Mouse (Mus musculus): ENCODE measurements around the gene Olfr1037.
"Not testable (repeated sequence)": the region's sequence is repeated elsewhere in the genome, so short reads cannot be mapped to it uniquely, and the experiment has no call there.

Olfr1037 gene

DNA sequence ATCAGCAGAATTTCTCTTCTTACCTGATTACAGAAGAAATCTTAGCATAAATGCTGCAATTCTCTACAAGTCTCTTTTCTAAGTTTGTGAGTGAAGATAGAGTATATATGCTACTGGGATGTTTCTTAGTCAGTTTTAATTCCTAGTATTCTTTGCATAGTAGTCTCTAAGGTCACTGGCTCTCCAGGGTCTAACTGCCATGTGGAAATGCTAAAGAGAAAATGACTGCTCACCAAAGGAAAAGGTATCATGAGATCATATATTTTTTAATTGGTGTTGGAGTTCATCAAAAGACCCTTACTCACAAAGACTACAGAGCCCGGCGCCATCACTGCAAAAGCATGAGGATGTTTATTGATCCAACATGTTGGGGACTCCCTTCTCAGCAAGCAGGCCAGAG, at the start of gene Olfr1037:
TSS of gene Olfr1037 (minus strand) at position 101 of the 400 bp plus-strand sequence.
- DNase-seq (ENCODE audit: low spot score), result no peak

DNA sequence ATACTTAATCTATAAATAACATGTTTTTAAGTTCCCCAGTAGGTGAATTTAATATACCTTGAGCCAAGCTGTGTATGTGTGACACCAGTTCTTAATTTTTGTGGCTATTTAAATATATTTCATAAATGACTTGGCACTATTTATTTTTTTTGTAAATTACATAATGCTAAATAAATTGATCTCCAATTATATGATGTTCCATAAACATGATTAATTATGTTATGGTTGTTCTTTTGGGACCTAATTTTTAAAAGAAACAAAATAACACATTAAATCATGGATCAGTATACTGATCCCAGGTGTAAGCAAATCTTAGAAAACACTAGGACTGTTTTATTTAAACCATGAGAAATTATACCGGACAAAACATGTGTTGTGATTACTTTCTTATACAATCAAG, 48.6 kb upstream of the Olfr1037 start, which contains the start of gene Olfr1039:
TSS of gene Olfr1039 (minus strand) at position 101 of the 400 bp plus-strand sequence.
- DNase-seq (ENCODE audit: low spot score), result no peak

DNA sequence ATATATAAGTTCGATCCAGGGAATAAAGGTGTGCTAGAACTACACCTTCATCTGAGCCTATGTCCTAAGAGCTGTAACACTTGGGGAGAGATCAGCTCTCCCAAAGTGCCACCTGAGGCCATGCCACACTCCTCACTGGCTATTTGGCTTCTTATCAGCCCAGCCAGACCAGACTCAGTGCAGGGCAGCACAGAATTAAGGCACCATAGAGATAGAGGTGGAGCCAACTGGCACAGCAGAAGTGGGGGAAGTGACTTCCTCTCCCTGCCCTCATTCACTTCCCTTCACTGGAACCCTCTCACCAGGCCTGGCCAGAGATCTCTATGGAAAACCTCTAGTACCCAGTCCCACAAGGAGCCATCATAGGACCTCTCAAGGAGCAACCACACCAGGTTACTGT, 6.7 kb downstream of the Olfr1037 start:
- DNase-seq (ENCODE audit: low spot score), result not testable (repeated sequence)

DNA sequence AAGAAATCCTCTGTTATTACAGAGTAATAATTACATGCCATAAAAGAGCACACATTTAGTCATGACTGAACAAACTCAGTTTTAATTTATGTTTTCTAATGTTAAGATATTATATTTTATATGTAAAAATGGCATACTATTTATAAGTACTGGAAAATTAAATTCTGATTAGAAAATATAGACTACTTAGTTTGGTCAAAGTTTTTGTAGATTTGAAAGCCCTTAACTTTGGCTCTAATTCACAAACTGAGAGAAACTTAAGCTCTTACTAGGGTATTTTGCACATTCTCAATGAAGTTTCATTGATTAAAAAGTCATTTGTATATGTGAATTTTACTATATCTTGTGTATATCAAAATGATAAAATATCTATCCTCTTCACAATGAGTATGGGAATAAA, 13.5 kb downstream of the Olfr1037 start, which contains the start of gene Olfr1036:
TSS of gene Olfr1036 (plus strand) at position 301 of the 400 bp plus-strand sequence.
- DNase-seq (ENCODE audit: low spot score), result not testable (repeated sequence)

DNA sequence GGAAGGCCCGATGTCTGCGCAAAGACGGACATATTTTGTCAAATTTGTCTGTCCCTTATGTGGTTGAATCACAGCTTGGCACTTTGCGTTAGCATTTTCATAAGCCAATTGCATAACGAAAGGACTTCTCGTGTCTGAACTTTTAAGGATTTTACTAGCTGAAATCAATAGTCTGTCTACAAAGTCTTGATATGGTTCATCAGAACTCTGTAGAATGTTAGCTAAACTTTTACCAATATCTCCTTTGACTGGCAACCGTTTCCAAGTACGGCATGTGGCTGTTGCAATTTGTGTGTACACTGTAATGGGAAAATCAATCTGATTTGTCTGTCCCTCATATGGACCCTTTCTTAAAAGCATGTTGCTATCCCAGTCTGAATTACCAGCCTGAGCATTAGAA, 17.0 kb downstream of the Olfr1037 start:
- no peak for DNase-seq (ENCODE audit: low spot score)

DNA sequence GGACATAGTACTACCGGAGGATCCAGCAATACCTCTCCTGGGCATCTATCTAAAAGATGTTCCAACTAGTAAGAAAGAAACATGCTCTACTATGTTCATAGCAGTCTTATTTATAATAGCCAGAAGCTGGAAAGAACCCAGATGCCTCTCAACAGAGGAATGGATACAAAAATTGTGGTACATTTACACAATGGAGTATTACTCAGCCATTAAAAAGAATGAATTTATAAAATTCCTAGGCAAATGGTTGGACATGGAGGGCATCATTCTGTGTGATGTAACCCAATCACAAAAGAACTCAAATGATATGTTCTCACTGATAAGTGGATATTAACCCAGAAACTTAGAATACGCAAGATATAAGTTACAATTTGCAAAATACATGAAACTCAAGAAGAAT, 23.4 kb downstream of the Olfr1037 start:
- not testable (repeated sequence) for DNase-seq (ENCODE audit: low spot score)

DNA sequence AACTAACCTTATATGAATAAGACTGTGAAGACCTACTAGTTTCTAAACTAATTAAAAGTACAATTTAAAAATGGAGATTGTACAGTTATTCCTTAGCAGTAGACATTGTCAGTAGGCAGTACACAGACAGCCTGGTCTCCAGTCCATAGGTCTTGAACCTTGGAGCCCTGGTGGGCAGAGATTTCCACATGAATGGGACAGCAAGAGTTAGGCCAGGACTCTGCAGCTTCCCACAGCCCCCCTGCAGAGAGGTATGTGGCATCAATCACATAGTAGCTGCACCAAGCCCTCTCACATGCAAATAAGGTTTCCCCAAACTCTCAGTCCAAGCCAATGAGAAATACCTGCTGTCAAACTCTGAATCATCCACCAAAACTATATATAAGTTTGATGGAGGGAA, 36.4 kb downstream of the Olfr1037 start:
- not testable (repeated sequence) for DNase-seq (ENCODE audit: low spot score)

DNA sequence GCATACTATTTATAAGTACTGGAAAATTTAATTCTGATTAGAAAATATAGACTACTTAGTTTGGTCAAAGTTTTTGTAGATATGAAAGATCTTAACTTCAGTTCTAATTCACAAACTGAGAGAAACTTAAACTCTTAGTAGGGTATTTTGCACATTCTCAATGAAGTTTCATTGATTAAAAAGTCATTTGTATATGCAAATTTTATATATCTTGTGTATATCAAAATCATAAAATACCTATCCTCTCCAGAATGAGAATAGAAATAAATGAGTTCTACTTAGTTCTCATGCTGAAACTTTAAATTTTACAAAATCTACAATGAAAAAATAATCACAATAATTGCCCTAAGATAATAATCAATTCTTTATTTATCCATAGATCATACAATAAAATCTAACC, 41.6 kb downstream of the Olfr1037 start, which contains the start of gene Olfr1034:
TSS of gene Olfr1034 (plus strand) at position 301 of the 400 bp plus-strand sequence.
- DNase-seq (ENCODE audit: low spot score), result no peak

All from embryo, embryonic 10 days (tissue).